Mouse (Mus musculus): ENCODE measurements around the gene Casp12. TPM values are rescaled to one million over a fixed set of nuclear protein-coding genes. Genes with fewer than 3 reads are reported as not detected.

Gene Casp12
- not detected for polyA plus RNA-seq (2017; shearing (Covaris generic))

GRCm38 (mm10) chr9:5345291-5345898 is at the start of gene Casp12:
Gene Casp12 (plus strand): TSS chr9:5345430.

GRCm38 (mm10) chr9:5298329-5299131 is 46.7 kb upstream of the Casp12 start, which contains the start of gene Casp1:
Gene Casp1 (plus strand): TSS chr9:5298517.

GRCm38 (mm10) chr9:5308561-5308960 is 36.7 kb upstream of the Casp12 start, which contains the start of gene Casp4:
Gene Casp4 (plus strand): TSS chr9:5308828.

Other genes starting within 250 kb of the Casp12 start
- 85.0 TPM for gene Casp1, start 46.9 kb upstream of the Casp12 start, polyA plus RNA-seq (2017; shearing (Covaris generic))
- 63.1 TPM for gene Casp4, start 36.6 kb upstream of the Casp12 start, polyA plus RNA-seq (2017; shearing (Covaris generic))

Data from activated CD4-positive, CD25-positive, alpha-beta regulatory T cell, adult 9 weeks (primary cell).